Comparison of ENCODE assay signal across 22 mouse cellular contexts in the genomic region with DNA sequence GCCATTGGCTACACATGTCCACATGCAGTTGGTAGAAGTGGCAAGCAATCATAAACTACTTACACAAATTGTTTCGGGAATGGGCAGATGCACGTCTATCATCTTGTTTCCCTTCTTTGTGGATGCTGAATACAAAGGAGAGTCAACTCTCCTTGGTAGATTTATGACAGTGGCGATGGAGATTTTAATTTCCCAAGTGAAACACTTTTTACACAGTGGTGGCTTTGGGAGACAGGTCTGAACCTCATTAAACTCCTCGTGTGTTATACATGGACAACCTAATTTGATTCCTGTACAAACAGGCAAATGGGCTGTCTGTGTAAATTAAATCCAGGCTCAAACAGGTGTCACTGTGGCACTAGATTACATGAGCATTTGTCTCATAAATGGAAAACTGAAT.
DNase-seq lines count a peak whose midpoint lies in the region; ATAC-seq and TF ChIP-seq lines count a peak whose summit lies in the region.
"Had no signal": no experiment of that assay in that cellular context is flagged by ENCODE, and none has a peak within 500 bp of the region (broad histone marks: within the 10 kb centered on the region; RNA-seq: fewer than 3 reads in every experiment).

No protein-coding gene starts in this region.

- 75% methylated on average over 4 of the region's 4 CpGs for WGBS in midbrain, postnatal 0 days
- 71% methylated on average over 4 of the region's 4 CpGs for WGBS in midbrain, embryonic 13.5 days
- 44% methylated on average over 4 of the region's 4 CpGs for WGBS in neural tube, embryonic 12.5 days
- 35% methylated on average over 4 of the region's 4 CpGs for WGBS in neural tube, embryonic 15.5 days

- no peaks in the 10 kb centered on the region for H3K9me3 ChIP-seq in midbrain, postnatal 0 days (ENCODE audit: low read length)
- H3K9me3 ChIP-seq in midbrain, embryonic 13.5 days = no peaks in the 10 kb centered on the region
- no peaks in the 10 kb centered on the region for H3K9me3 ChIP-seq in neural tube, embryonic 12.5 days
- H3K9me3 ChIP-seq in neural tube, embryonic 15.5 days (replicated peaks) = no peaks in the 10 kb centered on the region
- H3K9me3 ChIP-seq: forebrain, embryonic 10.5 days; forebrain, embryonic 13.5 days; hindbrain, embryonic 13.5 days had no signal

- no peaks in the 10 kb centered on the region for H3K36me3 ChIP-seq in midbrain, postnatal 0 days (ENCODE audit: insufficient read depth, low read length)
- no peaks in the 10 kb centered on the region for H3K36me3 ChIP-seq in midbrain, embryonic 13.5 days
- no peaks in the 10 kb centered on the region for H3K36me3 ChIP-seq in neural tube, embryonic 12.5 days
- H3K36me3 ChIP-seq in neural tube, embryonic 15.5 days = no peaks in the 10 kb centered on the region
- H3K36me3 ChIP-seq: forebrain, embryonic 10.5 days; hindbrain, embryonic 13.5 days had no signal

- H3K27ac ChIP-seq in midbrain, postnatal 0 days (ENCODE audit: low read depth, low read length) = no peak overlapping the region
- no peak overlapping the region for H3K27ac ChIP-seq in midbrain, embryonic 13.5 days
- H3K27ac ChIP-seq in neural tube, embryonic 12.5 days = no peak overlapping the region
- no peak overlapping the region for H3K27ac ChIP-seq in neural tube, embryonic 15.5 days (replicated peaks)
- H3K27ac ChIP-seq: forebrain, embryonic 10.5 days; forebrain, embryonic 13.5 days; gastrocnemius, adult 2 months; hindbrain, embryonic 13.5 days had no signal

- ATAC-seq in midbrain, postnatal 0 days (ENCODE audit: low FRiP score) = no peak
- ATAC-seq in midbrain, embryonic 13.5 days = no peak
- peak; percentile 58 for ATAC-seq in neural tube, embryonic 12.5 days (ENCODE audit: low FRiP score, low read depth)
- ATAC-seq in neural tube, embryonic 15.5 days (ENCODE audit: low FRiP score) = peak; percentile 17; the same call in 1 of the 2 replicates
- ATAC-seq: forebrain, embryonic 13.5 days; forebrain, embryonic 16.5 days; Patski had no signal

- H3K27me3 ChIP-seq in midbrain, postnatal 0 days (ENCODE audit: insufficient read depth, low read length) = no peaks in the 10 kb centered on the region
- no peaks in the 10 kb centered on the region for H3K27me3 ChIP-seq in midbrain, embryonic 13.5 days
- no peaks in the 10 kb centered on the region for H3K27me3 ChIP-seq in neural tube, embryonic 12.5 days (replicated peaks)
- H3K27me3 ChIP-seq in neural tube, embryonic 15.5 days (replicated peaks) = no peaks in the 10 kb centered on the region
- H3K27me3 ChIP-seq: forebrain, embryonic 13.5 days; hindbrain, embryonic 13.5 days; Patski had no signal

- DNase-seq in embryo, embryonic 10.5 days (ENCODE audit: low spot score) = peak; percentile 2
- no peak for DNase-seq in embryo, embryonic 10 days (ENCODE audit: low spot score)
- peak; percentile 28 for DNase-seq in midbrain, postnatal 0 days (ENCODE audit: low spot score)
- no peak for DNase-seq in retina, embryonic 14.5 days (ENCODE audit: low spot score)
- DNase-seq in spleen, postnatal 36 days (ENCODE audit: low spot score in 2 of 2) = no peak
- DNase-seq: adrenal gland, postnatal 10 days; cerebellum, adult 11 months; cerebellum, adult 2 months; cerebellum, adult 9-11 months; cerebellum, postnatal 25 days; gastrocnemius, adult 2 months; gastrocnemius, postnatal 14 days; heart, adult 11 months had no signal

- H3K4me3 ChIP-seq in midbrain, postnatal 0 days (ENCODE audit: low read depth, low read length) = no peak overlapping the region
- H3K4me3 ChIP-seq in midbrain, embryonic 13.5 days (replicated peaks) = no peak overlapping the region
- no peak overlapping the region for H3K4me3 ChIP-seq in neural tube, embryonic 12.5 days
- no peak overlapping the region for H3K4me3 ChIP-seq in neural tube, embryonic 15.5 days (replicated peaks)
- H3K4me3 ChIP-seq: forebrain, embryonic 10.5 days; forebrain, embryonic 13.5 days; gastrocnemius, adult 2 months; hindbrain, embryonic 13.5 days had no signal

- no peak overlapping the region for H3K4me2 ChIP-seq in midbrain, postnatal 0 days (ENCODE audit: low read depth, low read length, poor library complexity, severe bottlenecking)
- no peak overlapping the region for H3K4me2 ChIP-seq in midbrain, embryonic 13.5 days (replicated peaks)
- H3K4me2 ChIP-seq in neural tube, embryonic 12.5 days (replicated peaks) = no peak overlapping the region
- H3K4me2 ChIP-seq in neural tube, embryonic 15.5 days = no peak overlapping the region
- H3K4me2 ChIP-seq: forebrain, embryonic 13.5 days; heart, embryonic 11.5 days; hindbrain, embryonic 13.5 days had no signal

- TF ChIP-seq CTCF in midbrain, postnatal 0 days (IDR thresholded peaks at IDR 0.05) = no peak

- no peak overlapping the region for H3K9ac ChIP-seq in midbrain, postnatal 0 days (replicated peaks; ENCODE audit: low read length, poor library complexity, severe bottlenecking)
- no peak overlapping the region for H3K9ac ChIP-seq in midbrain, embryonic 13.5 days (replicated peaks)
- H3K9ac ChIP-seq in neural tube, embryonic 12.5 days = no peak overlapping the region
- H3K9ac ChIP-seq in neural tube, embryonic 15.5 days (replicated peaks) = no peak overlapping the region
- H3K9ac ChIP-seq: forebrain, embryonic 13.5 days; hindbrain, embryonic 13.5 days had no signal

- no peaks in the 10 kb centered on the region for H3K4me1 ChIP-seq in midbrain, postnatal 0 days (ENCODE audit: insufficient read depth, low read length)
- H3K4me1 ChIP-seq in midbrain, embryonic 13.5 days (replicated peaks) = 0 out of 2 replicates have a peak, but pooled peaks cover 3% of the 10 kb centered on the region
- no peaks in the 10 kb centered on the region for H3K4me1 ChIP-seq in neural tube, embryonic 12.5 days
- H3K4me1 ChIP-seq in neural tube, embryonic 15.5 days = 0 out of 2 replicates have a peak, but pooled peaks cover 4% of the 10 kb centered on the region
- H3K4me1 ChIP-seq: forebrain, embryonic 10.5 days; hindbrain, embryonic 13.5 days had no signal

Comparison
In these comparisons a context has a peak if more than half of its experiments do, and no peak if none do; other contexts are left out.
1. DNase-seq: peak in embryo, embryonic 10.5 days (single experiment) and midbrain, postnatal 0 days (single experiment); none in embryo, embryonic 10 days (single experiment), retina, embryonic 14.5 days (single experiment) and spleen, postnatal 36 days (0 of 2).
2. ATAC-seq: peak in neural tube, embryonic 12.5 days (single experiment) and neural tube, embryonic 15.5 days (single experiment); none in midbrain, postnatal 0 days (single experiment) and midbrain, embryonic 13.5 days (single experiment).